Mouse (Mus musculus) hindbrain, embryonic 16.5 days (tissue): Measurements from ENCODE around the gene Ppp1r12a. TPM values are rescaled to one million over a fixed set of nuclear protein-coding genes. Genes with fewer than 3 reads are reported as not detected.

ENCODE experiments used
- ATAC-seq: fragments of 200-750 bp; cut with Nextera tagmentation; 2 replicates; pipeline ENCODE4 v1.8.0; 2017; ENCODE audit warnings: moderate TSS enrichment, moderate library complexity
- H3K27ac ChIP-seq: fragments of 300-500 bp; sonication (generic); 2 replicates; pipeline ENCODE4 v1.5.1; 2014; ENCODE audit warnings: low read depth, mild to moderate bottlenecking, control low read depth, low read length, moderate library complexity
- H3K27me3 ChIP-seq: fragments of 300-500 bp; sonication (generic); replicated peaks from 2 replicates; pipeline ENCODE4 v1.6.1; 2014; ENCODE audit warnings: low read length; ENCODE audit not compliant: control insufficient read depth, insufficient read depth
- H3K36me3 ChIP-seq: fragments of 300-500 bp; sonication (generic); 2 replicates; pipeline ENCODE4 v1.6.1; 2014; ENCODE audit warnings: mild to moderate bottlenecking, low read length, moderate library complexity, mixed read lengths; ENCODE audit not compliant: control insufficient read depth, insufficient read depth
- H3K4me1 ChIP-seq: fragments of 300-500 bp; sonication (generic); 2 replicates; pipeline ENCODE4 v1.6.1; 2014; ENCODE audit warnings: low read depth, low read length; ENCODE audit not compliant: control insufficient read depth, insufficient read depth
- H3K4me2 ChIP-seq: fragments of 300-500 bp; sonication (generic); 2 replicates; pipeline ENCODE4 v1.6.1; 2014; ENCODE audit warnings: mild to moderate bottlenecking, low read length, control low read depth, moderate library complexity
- H3K4me3 ChIP-seq: fragments of 300-500 bp; sonication (generic); 2 replicates; pipeline ENCODE4 v1.5.1; 2014; ENCODE audit warnings: mild to moderate bottlenecking, low read length, control low read depth, moderate library complexity
- H3K9ac ChIP-seq: fragments of 300-500 bp; sonication (generic); 2 replicates; pipeline ENCODE4 v1.6.1; 2014; ENCODE audit warnings: low read depth, mild to moderate bottlenecking, control low read depth, low read length, moderate library complexity
- H3K9me3 ChIP-seq: fragments of 300-500 bp; sonication (generic); 2 replicates; pipeline ENCODE4 v1.6.1; 2014; ENCODE audit warnings: mild to moderate bottlenecking, low read length, moderate library complexity; ENCODE audit not compliant: control insufficient read depth
- whole genome bisulfite sequencing: fragments of 180-500 bp; shearing (Covaris S2); extraction: QIAGEN DNeasy Blood & Tissue Kit; methylation state at CpG from one replicate; pipeline ENCODE4 v1.1.7; 2014; 5-methylcytosine and 5-hydroxymethylcytosine counted together
- polyA plus RNA-seq: library from polyadenylated mRNA; unstranded; fragments of >200 nt; fragmentation: Nextera tagmentation; extraction: Ambion mirVana; gene quantifications from 2 replicates; pipeline ENCODE4 v1.2.1, GENCODE M21; 2015

Ppp1r12a gene
- 62.5 and 70.6 TPM in 2 replicates for polyA plus RNA-seq

- under 1% methylated on average over 77 of the region's 89 CpGs for WGBS
- ATAC-seq, result peak; percentile 96
- Histone ChIP-seq H3K9me3 (no peaks in the 10 kb centered on the region), H3K4me1 (peaks cover 17% of the 10 kb centered on the region), H3K4me2 (peak within 1 kb of the TSS; percentile 77), H3K4me3 (peak within 1 kb of the TSS; percentile 100), H3K27me3 (no peaks in the 10 kb centered on the region), H3K36me3 (no peaks in the 10 kb centered on the region), H3K27ac (peak within 1 kb of the TSS; percentile 99), H3K9ac (peak within 1 kb of the TSS; percentile 100)
Measured at GRCm38 (mm10) chr10:108161261-108162256, at the start of gene Ppp1r12a. Ppp1r12a (plus strand) TSS chr10:108162193.

GRCm38 (mm10) chr10:108113361-108114237 lies 48.4 kb upstream of the Ppp1r12a start:
- peak overlapping the region; percentile 54 for H3K9ac ChIP-seq
- H3K4me3 ChIP-seq, result peak overlapping the region; percentile 29
- no peak overlapping the region for H3K27ac ChIP-seq
- no peaks in the 10 kb centered on the region for H3K4me1 ChIP-seq
- WGBS, result 48% methylated on average over 17 of the region's 17 CpGs
- H3K27me3 ChIP-seq, result no peaks in the 10 kb centered on the region
- no peaks in the 10 kb centered on the region for H3K36me3 ChIP-seq
- peak overlapping the region; percentile 49 for H3K4me2 ChIP-seq
- no peaks in the 10 kb centered on the region for H3K9me3 ChIP-seq
- peak; percentile 30; the same call in 1 of the 2 replicates for ATAC-seq

- WGBS, result 82% methylated on average over 13 of the region's 13 CpGs
- Histone ChIP-seq H3K4me3 (no peak overlapping the region), H3K4me1 (no peaks in the 10 kb centered on the region), H3K27ac (no peak overlapping the region), H3K27me3 (no peaks in the 10 kb centered on the region), H3K4me2 (no peak overlapping the region), H3K36me3 (no peaks in the 10 kb centered on the region), H3K9ac (no peak overlapping the region), H3K9me3 (no peaks in the 10 kb centered on the region)
- no peak for ATAC-seq
Measured at GRCm38 (mm10) chr10:108118200-108119163, 43.5 kb upstream of the Ppp1r12a start.

GRCm38 (mm10) chr10:108119416-108119815 lies 42.6 kb upstream of the Ppp1r12a start:
- no peak for ATAC-seq
- Histone ChIP-seq H3K36me3 (no peaks in the 10 kb centered on the region), H3K4me2 (no peak overlapping the region), H3K27ac (no peak overlapping the region), H3K27me3 (no peaks in the 10 kb centered on the region), H3K4me3 (no peak overlapping the region), H3K9ac (no peak overlapping the region), H3K4me1 (no peaks in the 10 kb centered on the region), H3K9me3 (no peaks in the 10 kb centered on the region)
- 88% methylated on average over 1 of the region's 1 CpGs for WGBS

- Histone ChIP-seq H3K4me3 (no peak overlapping the region), H3K4me1 (no peaks in the 10 kb centered on the region), H3K9ac (no peak overlapping the region), H3K27me3 (no peaks in the 10 kb centered on the region), H3K4me2 (no peak overlapping the region), H3K36me3 (no peaks in the 10 kb centered on the region), H3K9me3 (no peaks in the 10 kb centered on the region), H3K27ac (no peak overlapping the region)
- ATAC-seq, result no peak
- 84% methylated on average over 3 of the region's 3 CpGs for WGBS
Measured at GRCm38 (mm10) chr10:108124934-108125599, 36.9 kb upstream of the Ppp1r12a start.

- Histone ChIP-seq H3K4me2 (no peak overlapping the region), H3K9me3 (no peaks in the 10 kb centered on the region), H3K27ac (no peak overlapping the region), H3K27me3 (no peaks in the 10 kb centered on the region), H3K9ac (no peak overlapping the region), H3K36me3 (no peaks in the 10 kb centered on the region), H3K4me1 (no peaks in the 10 kb centered on the region), H3K4me3 (no peak overlapping the region)
- ATAC-seq, result no peak
- 94% methylated on average over 3 of the region's 3 CpGs for WGBS
Measured at GRCm38 (mm10) chr10:108129167-108129566, 32.8 kb upstream of the Ppp1r12a start.

- no peaks in the 10 kb centered on the region for H3K9me3 ChIP-seq
- no peak for ATAC-seq
- no peak overlapping the region for H3K27ac ChIP-seq
- H3K9ac ChIP-seq, result no peak overlapping the region
- H3K4me2 ChIP-seq, result no peak overlapping the region
- WGBS, result 78% methylated on average over 6 of the region's 6 CpGs
- H3K4me3 ChIP-seq, result no peak overlapping the region
- H3K36me3 ChIP-seq, result no peaks in the 10 kb centered on the region
- H3K4me1 ChIP-seq, result no peaks in the 10 kb centered on the region
- H3K27me3 ChIP-seq, result no peaks in the 10 kb centered on the region
Measured at GRCm38 (mm10) chr10:108131858-108132257, 30.1 kb upstream of the Ppp1r12a start.

GRCm38 (mm10) chr10:108133253-108133652 lies 28.7 kb upstream of the Ppp1r12a start:
- Histone ChIP-seq H3K4me3 (no peak overlapping the region), H3K27ac (peak overlapping the region; percentile 66), H3K4me2 (0 out of 2 replicates have a peak overlapping the region, but pooled peaks have one; percentile 2), H3K27me3 (no peaks in the 10 kb centered on the region), H3K36me3 (no peaks in the 10 kb centered on the region), H3K9me3 (no peaks in the 10 kb centered on the region), H3K9ac (no peak overlapping the region), H3K4me1 (no peaks in the 10 kb centered on the region)
- WGBS, result 75% methylated on average over 6 of the region's 6 CpGs
- ATAC-seq, result peak; percentile 82
